Mouse (Mus musculus): ENCODE measurements at regions not wholly inside any gene's neighbourhood (a gene's known extent, or its start where the extent isn't known, plus 50 kb on each side); places are given as distances from the start of the nearest gene placed in this dataset.
"Not testable (repeated sequence)": the region's sequence is repeated elsewhere in the genome, so short reads cannot be mapped to it uniquely, and the experiment has no call there.

DNA sequence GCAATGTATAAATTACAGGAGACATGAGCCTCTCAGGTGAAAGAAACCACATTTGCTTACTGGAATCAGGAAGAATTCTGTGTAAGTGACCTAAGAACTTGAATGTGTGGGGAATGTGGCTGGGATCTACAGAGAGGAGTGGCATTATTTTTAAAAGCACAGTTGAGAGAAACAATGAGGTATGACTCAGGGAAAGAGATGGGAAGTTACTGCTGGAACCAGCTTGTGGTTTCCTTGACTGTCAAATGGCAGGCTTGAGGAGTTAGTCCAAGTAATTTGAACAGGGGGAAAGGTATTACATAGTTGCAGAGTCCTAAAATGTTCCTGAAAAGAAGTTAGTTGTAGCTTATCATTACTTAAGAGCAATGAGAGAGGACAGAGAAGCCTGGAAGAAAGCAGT, 1972.9 kb downstream of the 9330182O14Rik start:
- no peak overlapping the region for H3K4me3 ChIP-seq (ENCODE audit: low read depth, low read length)
- TF ChIP-seq EP300 (IDR thresholded peaks at IDR 0.05; ENCODE audit: low read depth) (no peak), CTCF (IDR thresholded peaks at IDR 0.05; ENCODE audit: low read depth) (no peak)
- H3K4me2 ChIP-seq (ENCODE audit: low read depth, low read length): no peak overlapping the region
- no peak overlapping the region for H3K27ac ChIP-seq (ENCODE audit: low read depth)
- no peak overlapping the region for H3K9ac ChIP-seq (replicated peaks)
- no peaks in the 10 kb centered on the region for H3K9me3 ChIP-seq (ENCODE audit: low read length)
- ATAC-seq (no peak), DNase-seq (no peak)
- H3K4me1 ChIP-seq (ENCODE audit: insufficient read depth): no peaks in the 10 kb centered on the region
- H3K27me3 ChIP-seq (ENCODE audit: insufficient read depth, low read length): no peaks in the 10 kb centered on the region
- no peaks in the 10 kb centered on the region for H3K36me3 ChIP-seq (replicated peaks; ENCODE audit: insufficient read depth, low read length)

DNA sequence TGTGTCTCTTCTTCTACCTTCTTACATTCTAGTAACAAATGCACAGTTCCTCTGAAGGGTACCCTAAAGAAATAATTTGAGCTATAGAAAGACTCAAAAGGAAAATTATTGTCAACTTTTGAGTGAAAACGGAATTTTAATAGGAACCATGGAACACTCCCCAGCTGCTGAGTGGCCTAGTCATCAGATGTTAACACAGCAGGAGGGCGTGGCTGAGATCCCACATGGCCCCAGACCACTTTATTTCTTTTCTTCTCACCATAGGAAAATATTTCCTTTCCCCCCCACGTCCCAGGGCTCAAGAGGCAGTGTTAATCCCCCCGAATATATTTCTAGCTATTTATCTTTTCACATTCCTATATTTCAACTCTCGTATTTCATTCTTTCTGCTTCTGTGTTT, 1977.6 kb downstream of the 9330182O14Rik start:
- 69% methylated on average over 5 of the region's 5 CpGs for WGBS (ENCODE audit: insufficient replicate concordance)
- Histone ChIP-seq H3K36me3 (replicated peaks; ENCODE audit: insufficient read depth, low read length) (no peaks in the 10 kb centered on the region), H3K27me3 (ENCODE audit: insufficient read depth, low read length) (no peaks in the 10 kb centered on the region), H3K9ac (replicated peaks) (no peak overlapping the region), H3K27ac (ENCODE audit: low read depth) (no peak overlapping the region), H3K4me2 (ENCODE audit: low read depth, low read length) (no peak overlapping the region), H3K9me3 (ENCODE audit: low read length) (no peaks in the 10 kb centered on the region), H3K4me3 (ENCODE audit: low read depth, low read length) (no peak overlapping the region), H3K4me1 (ENCODE audit: insufficient read depth) (no peaks in the 10 kb centered on the region)
- DNase-seq: no peak
- TF ChIP-seq EP300 (IDR thresholded peaks at IDR 0.05; ENCODE audit: low read depth): no peak
- TF ChIP-seq CTCF (IDR thresholded peaks at IDR 0.05; ENCODE audit: low read depth): no peak
- ATAC-seq: no peak

DNA sequence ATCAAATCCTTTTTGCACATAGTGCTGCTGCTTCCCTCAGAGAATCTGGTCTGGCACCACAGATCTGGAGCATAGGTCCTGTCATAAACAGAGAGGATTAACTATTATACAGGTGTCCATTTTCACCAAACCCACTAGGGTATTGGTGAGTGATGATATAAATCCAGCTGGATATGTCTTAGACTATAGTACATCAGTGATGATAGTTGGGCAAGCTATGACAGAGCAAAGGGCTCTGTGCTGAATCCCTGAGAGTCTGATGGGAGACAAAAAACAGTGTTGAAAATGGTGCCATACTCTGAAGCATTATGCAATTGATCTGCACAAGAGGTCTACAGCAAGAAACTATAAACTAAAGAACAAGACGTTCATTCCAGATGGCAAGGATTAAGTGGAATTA, 1993.3 kb downstream of the 9330182O14Rik start:
- Histone ChIP-seq H3K9me3 (ENCODE audit: low read length) (no peaks in the 10 kb centered on the region), H3K36me3 (replicated peaks; ENCODE audit: insufficient read depth, low read length) (no peaks in the 10 kb centered on the region), H3K27me3 (ENCODE audit: insufficient read depth, low read length) (no peaks in the 10 kb centered on the region), H3K27ac (ENCODE audit: low read depth) (no peak overlapping the region), H3K4me1 (ENCODE audit: insufficient read depth) (no peaks in the 10 kb centered on the region), H3K4me2 (ENCODE audit: low read depth, low read length) (no peak overlapping the region), H3K9ac (replicated peaks) (no peak overlapping the region), H3K4me3 (ENCODE audit: low read depth, low read length) (no peak overlapping the region)
- TF ChIP-seq CTCF (IDR thresholded peaks at IDR 0.05; ENCODE audit: low read depth): no peak
- 76% methylated on average over 1 of the region's 1 CpGs for WGBS (ENCODE audit: insufficient replicate concordance)
- DNase-seq (no peak), ATAC-seq (no peak)

DNA sequence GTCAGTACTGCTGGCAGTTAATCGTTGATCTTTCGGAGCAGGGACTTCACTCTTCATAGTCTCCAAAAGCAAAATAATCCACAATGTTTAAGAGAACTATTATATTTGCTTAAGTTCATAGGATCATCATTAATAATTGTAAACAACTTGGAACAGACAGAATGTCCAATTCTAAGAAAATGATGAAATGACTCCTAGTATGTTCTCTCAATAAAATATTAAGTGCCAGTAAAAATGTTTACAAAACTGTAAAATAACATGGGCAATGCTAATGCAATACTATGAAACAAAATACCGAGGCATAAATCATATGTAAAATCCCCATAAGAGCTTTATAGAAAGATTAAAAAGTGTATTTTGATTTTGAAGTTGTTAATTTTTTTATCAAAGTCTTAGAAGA, 1994.8 kb downstream of the 9330182O14Rik start:
- Histone ChIP-seq H3K4me2 (ENCODE audit: low read depth, low read length) (no peak overlapping the region), H3K36me3 (replicated peaks; ENCODE audit: insufficient read depth, low read length) (no peaks in the 10 kb centered on the region), H3K4me1 (ENCODE audit: insufficient read depth) (no peaks in the 10 kb centered on the region), H3K9me3 (ENCODE audit: low read length) (no peaks in the 10 kb centered on the region), H3K4me3 (ENCODE audit: low read depth, low read length) (no peak overlapping the region), H3K27me3 (ENCODE audit: insufficient read depth, low read length) (no peaks in the 10 kb centered on the region), H3K27ac (ENCODE audit: low read depth) (no peak overlapping the region), H3K9ac (replicated peaks) (no peak overlapping the region)
- DNase-seq (no peak), ATAC-seq (no peak)
- TF ChIP-seq CTCF (IDR thresholded peaks at IDR 0.05; ENCODE audit: low read depth) (no peak), EP300 (IDR thresholded peaks at IDR 0.05; ENCODE audit: low read depth) (no peak)
- WGBS (ENCODE audit: insufficient replicate concordance): 79% methylated on average over 3 of the region's 3 CpGs

DNA sequence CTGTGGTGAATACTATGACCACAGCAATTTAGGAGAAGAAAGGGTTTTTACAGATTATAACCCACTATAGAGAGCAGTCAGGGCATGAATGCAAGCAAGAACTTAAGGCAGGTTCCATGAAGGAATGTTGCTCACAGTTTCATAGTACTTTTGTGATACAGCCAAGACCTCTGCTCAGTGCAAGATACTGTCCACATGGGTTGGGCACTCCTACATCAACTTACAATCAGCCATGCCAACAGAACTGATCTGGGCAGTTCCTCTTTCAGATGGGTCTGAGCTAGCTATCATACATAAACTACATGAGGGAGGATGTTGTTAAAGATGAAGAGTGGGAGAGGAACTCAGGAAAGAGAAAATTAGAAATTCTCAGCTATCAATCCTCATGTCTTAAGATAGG, 2032.4 kb downstream of the 9330182O14Rik start:
- H3K4me3 ChIP-seq (ENCODE audit: low read depth, low read length): no peak overlapping the region
- no peak for ATAC-seq
- TF ChIP-seq EP300 (IDR thresholded peaks at IDR 0.05; ENCODE audit: low read depth): no peak
- no peak for TF ChIP-seq CTCF (IDR thresholded peaks at IDR 0.05; ENCODE audit: low read depth)

GRCm38 (mm10) chr15:42177766-42178165, 2043.6 kb downstream of the 9330182O14Rik start:
- H3K4me1 ChIP-seq (ENCODE audit: insufficient read depth); H3K4me2 ChIP-seq (ENCODE audit: low read depth, low read length); H3K27ac ChIP-seq (ENCODE audit: low read depth); ATAC-seq; H3K9me3 ChIP-seq (ENCODE audit: low read length); H3K36me3 ChIP-seq (replicated peaks; ENCODE audit: insufficient read depth, low read length); H3K9ac ChIP-seq (replicated peaks); H3K4me3 ChIP-seq (ENCODE audit: low read depth, low read length); DNase-seq; H3K27me3 ChIP-seq (ENCODE audit: insufficient read depth, low read length): not testable (repeated sequence)
- WGBS (ENCODE audit: insufficient replicate concordance): 63% methylated on average over 1 of the region's 1 CpGs

More for the DNA sequence above, 2032.4 kb downstream of the 9330182O14Rik start:
- no peaks in the 10 kb centered on the region for H3K27me3 ChIP-seq (ENCODE audit: insufficient read depth, low read length)
- H3K4me2 ChIP-seq (ENCODE audit: low read depth, low read length): no peak overlapping the region
- H3K9ac ChIP-seq (replicated peaks): no peak overlapping the region
- H3K4me1 ChIP-seq (ENCODE audit: insufficient read depth): no peaks in the 10 kb centered on the region
- no peak overlapping the region for H3K27ac ChIP-seq (ENCODE audit: low read depth)
- no peak for DNase-seq
- H3K36me3 ChIP-seq (replicated peaks; ENCODE audit: insufficient read depth, low read length): no peaks in the 10 kb centered on the region
- no peaks in the 10 kb centered on the region for H3K9me3 ChIP-seq (ENCODE audit: low read length)

GRCm38 (mm10) chr15:42207187-42207846, 2073.2 kb downstream of the 9330182O14Rik start:
- Histone ChIP-seq H3K4me1 (ENCODE audit: insufficient read depth) (no peaks in the 10 kb centered on the region), H3K27ac (ENCODE audit: low read depth) (no peak overlapping the region), H3K4me2 (ENCODE audit: low read depth, low read length) (no peak overlapping the region), H3K9ac (replicated peaks) (no peak overlapping the region), H3K27me3 (ENCODE audit: insufficient read depth, low read length) (no peaks in the 10 kb centered on the region), H3K4me3 (ENCODE audit: low read depth, low read length) (no peak overlapping the region), H3K36me3 (replicated peaks; ENCODE audit: insufficient read depth, low read length) (no peaks in the 10 kb centered on the region), H3K9me3 (ENCODE audit: low read length) (no peaks in the 10 kb centered on the region)
- DNase-seq (no peak), ATAC-seq (no peak)
- 37% methylated on average over 5 of the region's 5 CpGs for WGBS (ENCODE audit: insufficient replicate concordance)
- TF ChIP-seq EP300 (IDR thresholded peaks at IDR 0.05; ENCODE audit: low read depth): no peak
- peak; percentile 45 for TF ChIP-seq CTCF (IDR thresholded peaks at IDR 0.05; ENCODE audit: low read depth)

Measured in liver, postnatal 0 days (tissue).